In genomic region chr3:25412003-25412402, GRCm38 (mm10) we compare ENCODE assay signal across 35 mouse cellular contexts.
"Had no signal": no experiment of that assay in that cellular context is flagged by ENCODE, and none has a peak within 500 bp of the region (broad histone marks: within the 10 kb centered on the region; RNA-seq: fewer than 3 reads in every experiment).

No protein-coding gene starts in this region.

- H3K27ac ChIP-seq: heart, embryonic 13.5 days; heart, embryonic 15.5 days; hindbrain, embryonic 10.5 days; hindbrain, embryonic 12.5 days; hindbrain, embryonic 13.5 days; hindbrain, embryonic 14.5 days; hindbrain, embryonic 15.5 days; hindbrain, postnatal 0 days; intestine, embryonic 15.5 days; kidney, embryonic 15.5 days; kidney, postnatal 0 days; layer of hippocampus, adult 2 months; left cerebral cortex, adult 2 months had no signal

- H3K4me1 ChIP-seq: heart, embryonic 12.5 days; heart, embryonic 13.5 days; heart, embryonic 15.5 days; hindbrain, embryonic 10.5 days; hindbrain, embryonic 12.5 days; hindbrain, embryonic 13.5 days; hindbrain, embryonic 15.5 days; intestine, embryonic 15.5 days; kidney, embryonic 15.5 days had no signal

- ATAC-seq: hindbrain, embryonic 16.5 days; hindbrain, postnatal 0 days; inflammation-experienced regulatory T-cells, adult 6 months; intestine, embryonic 15.5 days; intestine, embryonic 16.5 days; intestine, postnatal 0 days had no signal

- H3K36me3 ChIP-seq: heart, embryonic 12.5 days; heart, embryonic 13.5 days; heart, embryonic 15.5 days; hindbrain, embryonic 10.5 days; hindbrain, embryonic 12.5 days; hindbrain, embryonic 13.5 days; hindbrain, embryonic 15.5 days; intestine, embryonic 15.5 days; kidney, embryonic 15.5 days had no signal

- H3K4me3 ChIP-seq: heart, embryonic 12.5 days; heart, embryonic 13.5 days; heart, embryonic 15.5 days; hindbrain, embryonic 10.5 days; hindbrain, embryonic 12.5 days; hindbrain, embryonic 13.5 days; hindbrain, embryonic 15.5 days; intestine, embryonic 15.5 days; kidney, embryonic 15.5 days; layer of hippocampus, adult 2 months; left cerebral cortex, adult 2 months had no signal

- H3K4me2 ChIP-seq: heart, embryonic 11.5 days; heart, embryonic 12.5 days; heart, embryonic 13.5 days; heart, embryonic 15.5 days; hindbrain, embryonic 12.5 days; hindbrain, embryonic 13.5 days; hindbrain, embryonic 14.5 days; hindbrain, embryonic 15.5 days; intestine, embryonic 15.5 days; kidney, embryonic 15.5 days had no signal

- H3K9me3 ChIP-seq: heart, embryonic 12.5 days; heart, embryonic 13.5 days; heart, embryonic 15.5 days; hindbrain, embryonic 10.5 days; hindbrain, embryonic 12.5 days; hindbrain, embryonic 13.5 days; hindbrain, embryonic 15.5 days; intestine, embryonic 15.5 days; kidney, embryonic 15.5 days had no signal

- H3K27me3 ChIP-seq: heart, embryonic 12.5 days; heart, embryonic 13.5 days; heart, embryonic 15.5 days; hindbrain, embryonic 12.5 days; hindbrain, embryonic 13.5 days; hindbrain, embryonic 15.5 days; intestine, embryonic 15.5 days; kidney, embryonic 15.5 days had no signal

- DNase-seq: heart, postnatal 10 days; heart, postnatal 14 days; heart, postnatal 36 days; heart, postnatal 4 days; kidney, adult 11 months; kidney, adult 18-20 months; kidney, adult 2 months; kidney, adult 8-10 months; kidney, adult 9 months; kidney, postnatal 10 days; kidney, postnatal 14 days; kidney, postnatal 25 days; kidney, postnatal 36 days; kidney, postnatal 4 days; layer of hippocampus, adult 9-11 months; layer of hippocampus, postnatal 36 days had no signal

- H3K9ac ChIP-seq: heart, embryonic 12.5 days; heart, embryonic 13.5 days; heart, embryonic 15.5 days; hindbrain, embryonic 12.5 days; hindbrain, embryonic 13.5 days; hindbrain, embryonic 14.5 days; hindbrain, embryonic 15.5 days; intestine, embryonic 15.5 days; kidney, embryonic 15.5 days had no signal
